Mouse (Mus musculus): ENCODE results near the gene Daxx. TPM values are rescaled to one million over a fixed set of nuclear protein-coding genes. Genes with fewer than 3 reads are reported as not detected.

Gene Daxx
- polyA plus RNA-seq, 1 experiment = 19.3 TPM

DNA sequence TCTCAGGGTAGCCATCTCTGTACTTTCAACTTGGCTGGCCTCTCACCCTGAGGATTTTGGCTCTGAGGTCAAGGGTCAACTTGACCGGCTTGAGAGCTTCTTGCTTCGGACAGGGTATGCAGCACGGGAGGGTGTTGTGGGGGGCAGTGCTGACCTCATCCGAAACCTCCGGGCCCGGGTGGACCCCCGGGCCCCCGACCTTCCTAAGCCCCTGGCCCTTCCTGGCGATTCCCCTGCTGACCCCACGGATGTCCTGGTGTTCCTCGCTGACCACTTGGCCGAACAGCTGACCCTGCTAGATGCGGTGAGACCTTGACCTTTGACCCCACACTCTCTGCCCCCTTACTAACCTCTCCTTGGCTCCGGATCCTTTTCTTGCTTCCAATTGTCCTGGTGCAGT, 23.2 kb downstream of the Daxx start:
- Histone ChIP-seq H3K79me3 (ENCODE audit: low read depth) (peaks cover 4% of the 10 kb centered on the region), H3K27me3 (ENCODE audit: control insufficient read depth, insufficient read depth, insufficient read length) (no peaks in the 10 kb centered on the region), H3K4me3 (ENCODE audit: insufficient read depth, poor library complexity, severe bottlenecking) (no peak overlapping the region), H3ac (ENCODE audit: control insufficient read depth, insufficient read length, low read depth) (no peak overlapping the region), H3K79me2 (ENCODE audit: control insufficient read depth, insufficient read depth) (peaks cover 33% of the 10 kb centered on the region), H3K36me3 (ENCODE audit: control insufficient read depth, insufficient read depth) (peaks cover 2% of the 10 kb centered on the region)
- no peak for TF ChIP-seq FOSL1 (IDR thresholded peaks at IDR 0.05; ENCODE audit: insufficient read depth, low read length, poor library complexity, severe bottlenecking)
- TF ChIP-seq MYOD1 (IDR thresholded peaks at IDR 0.05; ENCODE audit: control insufficient read depth, insufficient read length, low read depth) = no peak
- no peak for TF ChIP-seq USF1 (IDR thresholded peaks at IDR 0.05; ENCODE audit: low read depth)
- TF ChIP-seq MAX (IDR thresholded peaks at IDR 0.05) = no peak

DNA sequence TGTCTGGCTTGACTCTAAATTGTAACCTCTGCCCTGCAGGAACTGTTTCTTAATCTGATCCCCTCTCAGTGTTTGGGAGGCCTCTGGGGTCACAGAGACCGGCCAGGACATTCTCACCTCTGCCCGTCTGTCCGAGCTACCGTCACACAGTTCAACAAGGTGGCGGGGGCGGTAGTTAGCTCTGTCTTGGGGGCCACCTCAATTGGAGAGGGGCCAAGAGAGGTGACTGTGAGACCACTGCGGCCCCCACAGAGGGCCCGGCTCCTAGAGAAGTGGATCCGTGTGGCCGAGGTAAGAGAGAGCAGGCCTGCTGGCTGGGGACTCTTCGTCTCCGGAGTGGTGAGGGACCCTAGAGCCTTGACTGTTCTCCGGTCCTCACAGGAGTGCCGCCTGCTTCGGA, 23.8 kb downstream of the Daxx start:
- H3K27me3 ChIP-seq (ENCODE audit: control insufficient read depth, insufficient read depth, insufficient read length) = no peaks in the 10 kb centered on the region
- no peak overlapping the region for H3K4me3 ChIP-seq (ENCODE audit: insufficient read depth, poor library complexity, severe bottlenecking)
- no peaks in the 10 kb centered on the region for H3K36me3 ChIP-seq (ENCODE audit: control insufficient read depth, insufficient read depth)
- TF ChIP-seq MYOD1 (IDR thresholded peaks at IDR 0.05; ENCODE audit: control insufficient read depth, insufficient read length, low read depth) (no peak), FOSL1 (IDR thresholded peaks at IDR 0.05; ENCODE audit: insufficient read depth, low read length, poor library complexity, severe bottlenecking) (no peak), MYOG (IDR thresholded peaks at IDR 0.05; ENCODE audit: control insufficient read depth, extremely low read depth, insufficient read length) (no peak), CEBPB (IDR thresholded peaks at IDR 0.05; ENCODE audit: low read depth) (no peak), USF1 (IDR thresholded peaks at IDR 0.05; ENCODE audit: low read depth) (no peak), MAX (IDR thresholded peaks at IDR 0.05) (no peak), CTCF (IDR thresholded peaks at IDR 0.05; ENCODE audit: control insufficient read depth, insufficient read depth, insufficient read length) (no peak)
- H3ac ChIP-seq (ENCODE audit: control insufficient read depth, insufficient read length, low read depth) = no peak overlapping the region
- H3K79me3 ChIP-seq (ENCODE audit: low read depth) = peaks cover 4% of the 10 kb centered on the region
- peaks cover 32% of the 10 kb centered on the region for H3K79me2 ChIP-seq (ENCODE audit: control insufficient read depth, insufficient read depth)

DNA sequence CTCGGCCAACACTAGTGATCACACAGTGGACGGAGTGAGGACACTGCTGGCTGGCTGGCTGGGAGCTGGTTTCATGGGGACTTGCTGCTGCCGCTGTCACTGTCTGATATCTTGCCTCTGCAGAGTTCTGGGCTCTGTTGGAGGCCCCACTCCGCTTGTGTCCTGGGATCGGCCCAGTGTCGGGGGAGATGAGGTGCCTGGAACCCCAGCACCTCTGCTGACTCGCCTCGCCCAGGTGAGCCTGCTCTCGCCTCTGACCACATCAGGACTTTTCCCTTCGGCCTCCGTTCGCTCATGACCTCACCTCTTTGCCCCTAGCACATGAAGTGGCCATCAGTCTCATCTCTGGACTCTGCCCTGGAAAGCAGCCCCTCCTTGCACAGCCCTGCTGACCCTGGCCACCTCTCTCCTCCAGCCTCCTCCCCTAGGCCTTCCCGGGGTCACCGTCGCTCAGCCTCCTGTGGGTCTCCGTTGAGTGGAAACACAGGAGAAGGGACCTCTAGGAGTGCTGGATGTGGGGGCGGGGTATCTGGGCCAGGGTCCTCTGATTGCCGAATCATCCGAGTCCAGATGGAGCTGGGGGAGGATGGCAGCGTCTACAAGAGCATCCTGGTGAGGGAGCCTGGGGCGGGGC, 26.3 kb downstream of the Daxx start:
- H3K79me3 ChIP-seq (ENCODE audit: low read depth) = peaks cover 9% of the 10 kb centered on the region
- TF ChIP-seq USF1 (IDR thresholded peaks at IDR 0.05; ENCODE audit: low read depth) (no peak), FOSL1 (IDR thresholded peaks at IDR 0.05; ENCODE audit: insufficient read depth, low read length, poor library complexity, severe bottlenecking) (no peak), MAX (IDR thresholded peaks at IDR 0.05) (no peak), CEBPB (IDR thresholded peaks at IDR 0.05; ENCODE audit: low read depth) (no peak)
- H3ac ChIP-seq (ENCODE audit: control insufficient read depth, insufficient read length, low read depth) = no peak overlapping the region
- H3K4me3 ChIP-seq (ENCODE audit: insufficient read depth, poor library complexity, severe bottlenecking) = no peak overlapping the region
- H3K36me3 ChIP-seq (ENCODE audit: control insufficient read depth, insufficient read depth) = no peaks in the 10 kb centered on the region
- peaks cover 36% of the 10 kb centered on the region for H3K79me2 ChIP-seq (ENCODE audit: control insufficient read depth, insufficient read depth)
- no peaks in the 10 kb centered on the region for H3K27me3 ChIP-seq (ENCODE audit: control insufficient read depth, insufficient read depth, insufficient read length)

DNA sequence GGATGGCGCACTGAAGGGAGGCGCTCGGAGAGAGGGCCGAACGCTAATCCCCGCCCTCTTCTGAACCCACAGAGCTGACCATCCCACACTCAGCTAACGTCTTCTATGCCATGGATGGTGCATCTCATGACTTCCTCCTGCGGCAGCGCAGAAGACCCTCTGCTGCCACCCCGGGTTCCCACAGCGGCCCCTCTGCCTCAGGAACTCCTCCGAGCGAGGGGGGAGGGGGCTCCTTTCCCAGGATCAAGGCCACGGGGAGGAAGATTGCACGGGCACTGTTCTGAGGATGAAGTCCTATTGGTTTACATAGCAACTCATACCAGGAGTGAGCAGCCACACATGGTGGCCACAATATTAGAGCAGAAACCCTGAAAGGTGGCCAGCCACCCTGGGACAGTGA, 27.8 kb downstream of the Daxx start:
- no peaks in the 10 kb centered on the region for H3K27me3 ChIP-seq (ENCODE audit: control insufficient read depth, insufficient read depth, insufficient read length)
- H3K36me3 ChIP-seq (ENCODE audit: control insufficient read depth, insufficient read depth) = no peaks in the 10 kb centered on the region
- TF ChIP-seq MAX (IDR thresholded peaks at IDR 0.05) (no peak), MYOD1 (IDR thresholded peaks at IDR 0.05; ENCODE audit: control insufficient read depth, insufficient read length, low read depth) (no peak), CEBPB (IDR thresholded peaks at IDR 0.05; ENCODE audit: low read depth) (no peak), USF1 (IDR thresholded peaks at IDR 0.05; ENCODE audit: low read depth) (no peak), CTCF (IDR thresholded peaks at IDR 0.05; ENCODE audit: control insufficient read depth, insufficient read depth, insufficient read length) (no peak)
- H3ac ChIP-seq (ENCODE audit: control insufficient read depth, insufficient read length, low read depth) = no peak overlapping the region
- H3K79me2 ChIP-seq (ENCODE audit: control insufficient read depth, insufficient read depth) = peaks cover 40% of the 10 kb centered on the region
- peaks cover 18% of the 10 kb centered on the region for H3K79me3 ChIP-seq (ENCODE audit: low read depth)
- no peak overlapping the region for H3K4me3 ChIP-seq (ENCODE audit: insufficient read depth, poor library complexity, severe bottlenecking)

DNA sequence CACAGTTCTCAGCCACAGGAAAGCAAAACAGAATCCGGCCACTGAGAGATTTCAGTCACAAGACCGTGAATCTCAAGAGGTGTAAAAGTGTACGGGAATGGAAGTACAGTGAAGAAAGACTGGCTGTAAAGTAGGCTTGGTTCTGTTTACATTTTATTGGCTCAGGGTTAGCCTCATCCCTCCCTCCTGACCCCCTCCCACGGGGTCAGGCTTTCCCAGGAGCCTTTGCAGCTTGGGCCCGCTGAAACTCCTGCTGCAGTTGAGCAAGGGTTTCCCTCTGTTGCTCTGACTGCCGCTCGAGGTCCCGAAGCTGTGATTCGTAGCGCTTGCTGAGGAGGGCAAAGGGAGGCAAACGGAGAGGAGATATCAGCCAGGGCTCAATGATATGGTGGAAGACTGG, 29.6 kb downstream of the Daxx start:
- no peak overlapping the region for H3ac ChIP-seq (ENCODE audit: control insufficient read depth, insufficient read length, low read depth)
- peaks cover 51% of the 10 kb centered on the region for H3K79me2 ChIP-seq (ENCODE audit: control insufficient read depth, insufficient read depth)
- H3K36me3 ChIP-seq (ENCODE audit: control insufficient read depth, insufficient read depth) = peaks cover 10% of the 10 kb centered on the region
- TF ChIP-seq CEBPB (IDR thresholded peaks at IDR 0.05; ENCODE audit: low read depth) (no peak), MYOG (IDR thresholded peaks at IDR 0.05; ENCODE audit: control insufficient read depth, extremely low read depth, insufficient read length) (no peak), FOSL1 (IDR thresholded peaks at IDR 0.05; ENCODE audit: insufficient read depth, low read length, poor library complexity, severe bottlenecking) (no peak), MAX (IDR thresholded peaks at IDR 0.05) (no peak), CTCF (IDR thresholded peaks at IDR 0.05; ENCODE audit: control insufficient read depth, insufficient read depth, insufficient read length) (no peak), MYOD1 (IDR thresholded peaks at IDR 0.05; ENCODE audit: control insufficient read depth, insufficient read length, low read depth) (no peak), USF1 (IDR thresholded peaks at IDR 0.05; ENCODE audit: low read depth) (no peak)
- peaks cover 23% of the 10 kb centered on the region for H3K79me3 ChIP-seq (ENCODE audit: low read depth)
- no peaks in the 10 kb centered on the region for H3K27me3 ChIP-seq (ENCODE audit: control insufficient read depth, insufficient read depth, insufficient read length)
- H3K4me3 ChIP-seq (ENCODE audit: insufficient read depth, poor library complexity, severe bottlenecking) = no peak overlapping the region

DNA sequence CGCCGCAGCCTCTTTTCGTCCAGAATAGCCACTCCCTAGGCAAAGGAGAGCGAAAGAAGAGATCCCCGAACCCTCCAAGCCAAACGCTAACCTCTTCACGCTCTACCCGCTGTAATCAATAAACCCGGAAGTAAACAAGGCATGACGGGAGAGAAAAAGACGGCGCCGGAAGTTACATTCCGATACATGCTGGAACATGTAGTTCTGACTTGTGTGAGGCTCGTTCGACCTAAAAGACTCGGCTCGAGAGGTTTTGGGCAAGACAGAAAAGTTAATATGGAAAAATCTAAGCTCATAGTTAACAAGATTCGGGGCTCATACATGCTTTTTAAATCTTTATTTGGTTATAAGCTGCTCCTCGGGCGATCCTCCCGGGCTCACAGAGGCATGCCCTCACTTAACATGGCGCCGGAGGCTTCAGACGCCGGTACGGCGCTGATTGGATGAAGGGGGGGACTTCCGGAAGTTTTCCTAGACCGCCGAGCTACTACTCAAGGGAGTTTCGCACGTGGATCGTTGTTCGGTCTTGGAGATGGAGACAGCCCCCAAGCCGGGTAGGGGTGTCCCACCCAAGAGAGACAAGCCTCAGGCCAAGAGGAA, 31.1 kb downstream of the Daxx start, which contains the start of the genes Pfdn6 and Wdr46:
Gene Pfdn6 (minus strand): TSS at position 138 of the 600 bp plus-strand sequence.
Gene Wdr46 (plus strand): TSS at position 455 of the 600 bp plus-strand sequence.
- peaks cover 51% of the 10 kb centered on the region for H3K79me2 ChIP-seq (ENCODE audit: control insufficient read depth, insufficient read depth)
- no peaks in the 10 kb centered on the region for H3K27me3 ChIP-seq (ENCODE audit: control insufficient read depth, insufficient read depth, insufficient read length)
- peaks cover 10% of the 10 kb centered on the region for H3K36me3 ChIP-seq (ENCODE audit: control insufficient read depth, insufficient read depth)
- peaks cover 23% of the 10 kb centered on the region for H3K79me3 ChIP-seq (ENCODE audit: low read depth)
- peak within 1 kb of the TSS; percentile 83 for H3ac ChIP-seq (ENCODE audit: control insufficient read depth, insufficient read length, low read depth)
- H3K4me3 ChIP-seq (ENCODE audit: insufficient read depth, poor library complexity, severe bottlenecking) = peak within 1 kb of the TSS; percentile 98
- TF ChIP-seq MAX (IDR thresholded peaks at IDR 0.05) = no peak
- no peak for TF ChIP-seq MYOG (IDR thresholded peaks at IDR 0.05; ENCODE audit: control insufficient read depth, extremely low read depth, insufficient read length)
- TF ChIP-seq MYOD1 (IDR thresholded peaks at IDR 0.05; ENCODE audit: control insufficient read depth, insufficient read length, low read depth) = no peak
- TF ChIP-seq CTCF (IDR thresholded peaks at IDR 0.05; ENCODE audit: control insufficient read depth, insufficient read depth, insufficient read length) = no peak
- no peak for TF ChIP-seq CEBPB (IDR thresholded peaks at IDR 0.05; ENCODE audit: low read depth)
- no peak for TF ChIP-seq FOSL1 (IDR thresholded peaks at IDR 0.05; ENCODE audit: insufficient read depth, low read length, poor library complexity, severe bottlenecking)
- TF ChIP-seq USF1 (IDR thresholded peaks at IDR 0.05; ENCODE audit: low read depth) = no peak
